Mouse (Mus musculus) MEL (cell line): ENCODE data around the gene Igf2bp2.

Source experiments
- BHLHE40 ChIP-seq: IDR thresholded peaks from 2 replicates; pipeline ENCODE4 v1.6.1; 2012; ENCODE audit warnings: low read depth, mild to moderate bottlenecking, inconsistent platforms, low read length, improper control_type of control experiment, borderline replicate concordance
- CTCF ChIP-seq, 3 experiments: IDR thresholded peaks in 2 of 3; conservative IDR thresholded peaks in 1 of 3; 2 replicates each; pipeline ENCODE4 v1.5.1; 2011 to 2012; ENCODE audit warnings: low read length in 3 of 3, low read depth in 2 of 3, mild to moderate bottlenecking in 2 of 3, improper control_type of control experiment in 1 of 3, inconsistent platforms in 1 of 3, mixed read lengths in 1 of 3, moderate library complexity in 1 of 3; ENCODE audit not compliant: control insufficient read depth in 1 of 3, insufficient read depth in 1 of 3, poor library complexity in 1 of 3, severe bottlenecking in 1 of 3
- E2F4 ChIP-seq: IDR thresholded peaks from 2 replicates; pipeline ENCODE4 v1.6.1; 2011; ENCODE audit warnings: low read depth, low read length, improper control_type of control experiment, borderline replicate concordance
- EP300 ChIP-seq, 2 experiments: IDR thresholded peaks; 2 replicates each; pipeline ENCODE4 v1.6.1; 2011; ENCODE audit warnings: improper control_type of control experiment in 2 of 2, low read length in 2 of 2, low read depth in 1 of 2, mild to moderate bottlenecking in 1 of 2
- GABPA ChIP-seq: IDR thresholded peaks from 2 replicates; pipeline ENCODE4 v1.6.1; 2012; ENCODE audit warnings: low read depth, mild to moderate bottlenecking, inconsistent platforms, low read length, improper control_type of control experiment, moderate library complexity
- MAFK ChIP-seq: IDR thresholded peaks from 2 replicates; pipeline ENCODE4 v1.6.1; 2011; ENCODE audit warnings: low read depth, mild to moderate bottlenecking, low read length, improper control_type of control experiment, borderline replicate concordance
- MXI1 ChIP-seq: IDR thresholded peaks from 2 replicates; pipeline ENCODE4 v1.6.1; 2011; ENCODE audit warnings: mild to moderate bottlenecking, low read depth, low read length, improper control_type of control experiment
- MYC ChIP-seq: IDR thresholded peaks from 2 replicates; pipeline ENCODE4 v1.6.1; 2011; ENCODE audit warnings: low read depth, mild to moderate bottlenecking, low read length, improper control_type of control experiment, moderate library complexity
- POLR2A ChIP-seq, 2 experiments: IDR thresholded peaks; 2 replicates each; pipeline ENCODE4 v1.6.1; 2011 to 2012; ENCODE audit warnings: low read length in 2 of 2, mild to moderate bottlenecking in 2 of 2, control low read depth in 1 of 2, improper control_type of control experiment in 1 of 2, low read depth in 1 of 2, moderate library complexity in 1 of 2; ENCODE audit not compliant: control insufficient read depth in 1 of 2, insufficient read depth in 1 of 2, poor library complexity in 1 of 2
- RCOR1 ChIP-seq: IDR thresholded peaks from 2 replicates; pipeline ENCODE4 v1.6.1; 2012; ENCODE audit warnings: low read depth, mild to moderate bottlenecking, inconsistent platforms, low read length, improper control_type of control experiment
- ZKSCAN1 ChIP-seq: IDR thresholded peaks from 2 replicates; pipeline ENCODE4 v1.6.1; 2012; ENCODE audit warnings: low read depth, mild to moderate bottlenecking, inconsistent platforms, low read length, improper control_type of control experiment, moderate library complexity
- ZMIZ1 ChIP-seq: IDR thresholded peaks from 2 replicates; pipeline ENCODE4 v1.6.1; 2012; ENCODE audit warnings: low read depth, mild to moderate bottlenecking, inconsistent platforms, low read length, improper control_type of control experiment, moderate library complexity
- ZNF384 ChIP-seq: IDR thresholded peaks from 2 replicates; pipeline ENCODE4 v1.6.1; 2012; ENCODE audit warnings: low read depth, mild to moderate bottlenecking, inconsistent platforms, low read length, improper control_type of control experiment

DNA sequence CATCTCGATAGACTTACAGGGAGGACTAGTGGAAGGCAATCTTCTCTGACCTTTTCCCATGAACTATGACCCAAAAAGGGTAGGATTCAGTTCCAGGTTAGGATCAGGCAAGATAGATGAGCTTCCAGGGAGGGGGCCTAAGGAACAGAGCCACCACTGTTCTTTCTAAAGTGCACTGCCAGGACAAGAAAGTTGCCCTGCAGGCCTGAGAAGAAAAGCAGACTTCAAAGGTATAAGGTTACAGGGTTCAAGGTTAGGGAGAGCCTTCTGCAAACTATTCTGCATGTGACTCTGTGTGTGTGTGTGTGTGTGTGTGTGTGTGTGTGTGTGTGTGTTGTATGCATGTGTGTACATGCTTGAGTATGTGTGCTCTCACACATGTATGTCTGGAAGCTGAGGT lies 53.1 kb downstream of the Igf2bp2 start:
- TF ChIP-seq MYC = no peak
- TF ChIP-seq MXI1 = no peak
- TF ChIP-seq CTCF (IDR thresholded peaks at IDR 0.05 in 2 of 3, conservative IDR thresholded peaks at IDR 0.05 in 1 of 3; ENCODE audit: control insufficient read depth in 1 of 3, insufficient read depth in 1 of 3, low read depth in 2 of 3, low read length in 3 of 3, poor library complexity in 1 of 3, severe bottlenecking in 1 of 3) = no peak
- TF ChIP-seq ZKSCAN1 = no peak
- no peak for TF ChIP-seq RCOR1
- TF ChIP-seq ZMIZ1 = no peak
- TF ChIP-seq MAFK = no peak
- no peak for TF ChIP-seq EP300 (IDR thresholded peaks at IDR 0.05; ENCODE audit: low read depth in 1 of 2, low read length in 2 of 2)
- TF ChIP-seq BHLHE40 = no peak
- no peak for TF ChIP-seq GABPA
- TF ChIP-seq POLR2A (IDR thresholded peaks at IDR 0.05; ENCODE audit: control insufficient read depth in 1 of 2, insufficient read depth in 1 of 2, low read depth in 1 of 2, low read length in 2 of 2, poor library complexity in 1 of 2) = no peak
- no peak for TF ChIP-seq E2F4
- TF ChIP-seq ZNF384 = no peak
